Mouse (Mus musculus) lung, embryonic 14.5 days (tissue): ENCODE data around the gene Pipox. TPM values are rescaled to one million over a fixed set of nuclear protein-coding genes. Genes with fewer than 3 reads are reported as not detected.

Experiments used
- ATAC-seq: fragments of 200-750 bp; cut with Nextera tagmentation; 2 replicates; pipeline ENCODE4 v1.8.0; 2017; ENCODE audit warnings: mild to moderate bottlenecking, moderate TSS enrichment, moderate library complexity; ENCODE audit not compliant: insufficient read depth
- DNase-seq: peaks from one replicate; pipeline ENCODE4 v3.0.0-alpha.2; 2015
- H3K27ac ChIP-seq: fragments of 300-500 bp; sonication (generic); 2 replicates; pipeline ENCODE4 v1.5.1; 2014; ENCODE audit warnings: low read depth, mild to moderate bottlenecking, moderate library complexity
- H3K27me3 ChIP-seq: fragments of 300-500 bp; sonication (generic); 2 replicates; pipeline ENCODE4 v1.6.1; 2014; ENCODE audit warnings: low read length, control low read depth; ENCODE audit not compliant: insufficient read depth
- H3K36me3 ChIP-seq: fragments of 300-500 bp; sonication (generic); 2 replicates; pipeline ENCODE4 v1.6.1; 2014; ENCODE audit warnings: control low read depth; ENCODE audit not compliant: insufficient read depth
- H3K4me1 ChIP-seq: fragments of 300-500 bp; sonication (generic); 2 replicates; pipeline ENCODE4 v1.6.1; 2014; ENCODE audit warnings: antibody characterized with exemption, control low read depth; ENCODE audit not compliant: insufficient read depth
- H3K4me2 ChIP-seq: fragments of 300-500 bp; sonication (generic); 2 replicates; pipeline ENCODE4 v1.6.1; 2014; ENCODE audit warnings: mild to moderate bottlenecking
- H3K4me3 ChIP-seq: fragments of 300-500 bp; sonication (generic); 2 replicates; pipeline ENCODE4 v1.5.1; 2014; ENCODE audit warnings: low read depth, low read length
- H3K9ac ChIP-seq: fragments of 300-500 bp; sonication (generic); 2 replicates; pipeline ENCODE4 v1.6.1; 2014
- H3K9me3 ChIP-seq: fragments of 300-500 bp; sonication (generic); 2 replicates; pipeline ENCODE4 v1.6.1; 2016; ENCODE audit warnings: low read depth, low read length, control low read depth
- CTCF ChIP-seq: IDR thresholded peaks from 2 replicates; pipeline ENCODE4 v1.5.1; 2016; ENCODE audit warnings: antibody characterized with exemption, low read depth
- WGBS: fragments of 180-500 bp; shearing (Covaris S2); extraction: QIAGEN DNeasy Blood & Tissue Kit; methylation state at CpG from one replicate; pipeline ENCODE4 v1.1.7; 2014; 5-methylcytosine and 5-hydroxymethylcytosine counted together
- polyA plus RNA-seq: library from polyadenylated mRNA; unstranded; fragments of >200 nt; fragmentation: Nextera tagmentation; extraction: Ambion mirVana; gene quantifications from 2 replicates; pipeline ENCODE4 v1.2.1, GENCODE M21; 2014

Gene Pipox
- polyA plus RNA-seq, 1 experiment from 2014 or later, result 1.6 TPM

DNA sequence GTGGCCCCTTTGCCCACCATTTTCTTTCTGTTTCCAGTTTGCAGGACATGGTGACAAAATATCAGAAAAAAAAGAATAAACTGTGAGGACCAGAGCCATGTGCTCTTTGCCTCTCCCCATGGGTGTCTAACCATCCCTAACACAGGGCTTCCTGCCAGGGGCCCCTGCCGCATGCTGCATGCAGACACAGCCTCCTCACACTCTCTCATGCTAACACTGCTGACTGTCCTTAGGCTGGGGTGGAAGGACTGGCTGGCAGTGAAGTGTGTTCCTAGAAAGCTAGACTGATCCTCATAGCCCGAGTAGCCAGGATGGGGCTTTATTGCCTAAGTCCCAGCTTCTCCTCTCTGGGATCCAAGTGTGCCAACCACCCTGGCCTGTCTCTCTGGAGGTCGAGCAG lies 39.3 kb downstream of the Pipox start:
- Histone ChIP-seq H3K36me3 (peaks cover 69% of the 10 kb centered on the region), H3K27me3 (peaks cover 2% of the 10 kb centered on the region; the same call in 1 of the 2 replicates), H3K9ac (no peak overlapping the region), H3K9me3 (no peaks in the 10 kb centered on the region), H3K4me3 (no peak overlapping the region), H3K4me1 (0 out of 2 replicates have a peak, but pooled peaks cover 4% of the 10 kb centered on the region), H3K4me2 (no peak overlapping the region), H3K27ac (no peak overlapping the region)
- ATAC-seq, result no peak
- no peak for TF ChIP-seq CTCF
- DNase-seq, result no peak
- WGBS, result 42% methylated on average over 3 of the region's 3 CpGs

DNA sequence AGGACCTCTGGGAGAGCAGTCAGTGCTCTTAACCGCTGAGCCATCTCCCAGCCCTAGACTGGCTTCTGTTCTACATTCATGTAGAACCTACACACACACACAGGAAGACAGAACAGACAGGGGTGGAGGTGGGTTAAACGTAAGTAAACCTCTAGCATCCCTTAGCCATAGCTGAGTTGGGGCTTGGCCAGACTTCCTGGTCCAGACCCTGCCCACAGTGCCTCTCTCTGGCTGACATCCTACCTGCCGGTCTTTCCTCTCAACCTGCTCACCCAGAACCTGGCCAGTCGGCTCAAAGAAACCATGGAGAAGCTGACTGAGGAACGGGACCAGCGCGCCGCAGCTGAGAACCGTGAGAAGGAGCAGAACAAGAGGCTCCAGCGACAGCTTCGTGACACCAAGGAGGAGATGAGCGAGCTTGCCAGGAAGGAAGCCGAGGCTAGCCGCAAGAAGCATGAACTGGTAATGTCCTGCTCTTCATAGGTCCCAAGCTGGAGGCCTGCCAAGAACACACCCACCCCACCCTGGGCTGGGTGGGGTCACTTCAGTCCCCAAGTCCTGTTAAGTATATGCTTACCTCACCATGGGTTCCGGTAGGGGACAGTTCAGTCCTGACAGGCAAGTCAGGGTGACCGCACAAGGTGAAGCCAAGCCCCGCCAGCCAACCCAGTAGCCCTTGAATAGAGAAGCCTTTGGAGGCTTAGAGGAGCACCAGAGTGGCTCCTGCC lies 40.8 kb downstream of the Pipox start:
- H3K4me3 ChIP-seq, result no peak overlapping the region
- H3K27ac ChIP-seq, result no peak overlapping the region
- ATAC-seq, result no peak
- H3K9me3 ChIP-seq, result no peaks in the 10 kb centered on the region
- H3K36me3 ChIP-seq, result peaks cover 62% of the 10 kb centered on the region
- no peak overlapping the region for H3K9ac ChIP-seq
- H3K4me2 ChIP-seq, result no peak overlapping the region
- 0 out of 2 replicates have a peak, but pooled peaks cover 4% of the 10 kb centered on the region for H3K4me1 ChIP-seq
- no peaks in the 10 kb centered on the region for H3K27me3 ChIP-seq
- 89% methylated on average over 17 of the region's 17 CpGs for WGBS
- TF ChIP-seq CTCF, result no peak
- DNase-seq, result no peak

DNA sequence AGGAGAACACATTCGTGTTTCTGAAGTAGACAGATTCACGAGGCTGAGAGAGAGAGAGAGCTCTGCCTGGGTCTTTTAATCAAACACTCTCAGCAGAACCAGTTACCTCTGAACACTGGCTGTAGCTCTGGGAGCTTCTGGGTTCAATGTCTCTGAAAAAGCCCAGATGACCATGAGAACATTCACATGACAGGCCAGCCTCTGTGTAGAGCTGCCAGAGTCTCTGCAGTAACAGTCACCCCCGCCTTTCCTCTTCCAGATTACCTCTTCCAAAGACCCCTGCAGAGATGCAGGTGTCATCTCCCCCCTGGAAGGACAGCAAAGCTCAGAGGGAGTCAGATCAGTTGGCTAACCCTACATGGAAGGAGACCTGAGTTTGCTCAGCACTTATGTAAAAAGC lies 41.7 kb downstream of the Pipox start:
- no peak overlapping the region for H3K9ac ChIP-seq
- no peak overlapping the region for H3K4me3 ChIP-seq
- H3K4me1 ChIP-seq, result 0 out of 2 replicates have a peak, but pooled peaks cover 4% of the 10 kb centered on the region
- H3K27ac ChIP-seq, result no peak overlapping the region
- TF ChIP-seq CTCF, result no peak
- ATAC-seq (no peak), DNase-seq (no peak)
- peaks cover 64% of the 10 kb centered on the region for H3K36me3 ChIP-seq
- no peak overlapping the region for H3K4me2 ChIP-seq
- H3K9me3 ChIP-seq, result no peaks in the 10 kb centered on the region
- WGBS, result 36% methylated on average over 3 of the region's 3 CpGs
- H3K27me3 ChIP-seq, result no peaks in the 10 kb centered on the region

DNA sequence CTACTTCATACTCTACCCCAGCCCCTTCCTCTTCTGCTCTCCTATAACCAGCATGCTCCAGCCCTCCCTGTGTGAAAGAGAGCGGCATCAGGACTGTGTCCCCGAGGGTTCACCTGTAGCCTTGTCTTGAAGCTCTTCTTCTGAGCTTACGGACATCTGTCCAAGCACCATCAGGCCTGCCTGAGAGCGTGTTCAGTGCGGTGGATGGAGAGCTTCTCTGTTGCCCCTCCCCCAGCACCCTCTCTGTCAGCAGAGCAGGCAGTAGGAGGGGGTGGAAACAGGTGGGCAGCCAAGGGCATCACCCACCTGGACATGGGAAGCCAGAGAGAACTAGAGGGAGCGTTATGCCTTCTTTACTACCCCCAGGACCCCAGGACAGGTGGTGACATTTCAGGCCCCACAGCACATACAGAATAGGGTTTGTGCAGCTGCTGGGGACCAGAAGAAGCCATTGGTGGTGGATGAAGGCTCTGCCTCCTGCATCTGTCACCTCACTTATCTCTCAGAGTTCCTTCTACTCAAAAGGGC lies 42.3 kb downstream of the Pipox start:
- Histone ChIP-seq H3K4me2 (no peak overlapping the region), H3K4me3 (no peak overlapping the region), H3K27ac (no peak overlapping the region), H3K27me3 (no peaks in the 10 kb centered on the region), H3K36me3 (peaks cover 68% of the 10 kb centered on the region), H3K9ac (no peak overlapping the region), H3K9me3 (no peaks in the 10 kb centered on the region), H3K4me1 (0 out of 2 replicates have a peak, but pooled peaks cover 4% of the 10 kb centered on the region)
- TF ChIP-seq CTCF, result no peak
- ATAC-seq (no peak), DNase-seq (no peak)
- 71% methylated on average over 6 of the region's 6 CpGs for WGBS

DNA sequence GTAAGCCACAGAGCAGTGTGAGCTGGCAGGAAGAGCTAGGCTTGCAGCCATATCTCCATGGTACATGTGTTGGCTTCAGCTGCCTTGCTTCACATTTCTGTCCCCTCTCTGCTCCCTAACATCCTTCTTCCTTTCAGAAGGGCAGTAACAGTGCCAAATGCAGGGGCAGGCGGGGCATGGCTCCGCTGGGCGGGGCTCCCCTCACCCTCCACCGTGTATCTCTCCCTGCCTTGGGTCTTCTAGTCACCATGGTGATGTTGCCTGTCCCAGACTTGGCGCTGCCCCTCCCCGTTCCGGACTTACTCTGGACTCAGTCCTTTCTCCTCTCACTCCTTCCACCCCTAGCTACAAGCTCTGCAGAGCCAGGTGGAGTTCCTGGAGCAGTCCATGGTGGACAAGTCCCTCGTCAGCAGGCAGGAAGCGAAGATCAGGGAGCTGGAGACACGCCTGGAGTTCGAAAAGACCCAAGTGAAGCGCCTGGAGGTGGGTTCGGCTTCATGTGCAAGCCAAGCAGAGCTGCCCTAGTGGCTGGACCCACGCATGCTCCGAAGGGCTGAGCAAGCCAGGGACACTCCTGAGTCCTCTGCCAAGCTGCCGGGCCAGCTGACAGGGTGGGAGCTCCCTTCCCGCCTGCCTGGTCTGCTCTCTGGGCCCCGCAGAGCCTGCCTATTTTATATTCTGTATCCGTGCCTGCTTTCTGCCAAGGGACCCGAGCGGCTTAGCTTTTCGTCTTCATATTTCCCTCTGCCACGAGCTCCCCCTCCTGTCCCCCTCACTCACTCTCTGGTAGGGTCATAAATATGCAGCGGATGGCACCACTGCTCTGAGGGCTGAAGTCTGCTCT lies 43.3 kb downstream of the Pipox start:
- Histone ChIP-seq H3K4me2 (0 out of 2 replicates have a peak overlapping the region, but pooled peaks have one; percentile 10), H3K27me3 (no peaks in the 10 kb centered on the region), H3K36me3 (peaks cover 69% of the 10 kb centered on the region), H3K27ac (no peak overlapping the region; the same call in 1 of the 2 replicates), H3K9me3 (no peaks in the 10 kb centered on the region), H3K4me1 (0 out of 2 replicates have a peak, but pooled peaks cover 4% of the 10 kb centered on the region), H3K4me3 (no peak overlapping the region), H3K9ac (no peak overlapping the region)
- DNase-seq, result peak; percentile 52
- 0 out of 2 replicates have a peak, but pooled peaks have one; percentile 29 for ATAC-seq
- 48% methylated on average over 24 of the region's 24 CpGs for WGBS
- TF ChIP-seq CTCF, result no peak

DNA sequence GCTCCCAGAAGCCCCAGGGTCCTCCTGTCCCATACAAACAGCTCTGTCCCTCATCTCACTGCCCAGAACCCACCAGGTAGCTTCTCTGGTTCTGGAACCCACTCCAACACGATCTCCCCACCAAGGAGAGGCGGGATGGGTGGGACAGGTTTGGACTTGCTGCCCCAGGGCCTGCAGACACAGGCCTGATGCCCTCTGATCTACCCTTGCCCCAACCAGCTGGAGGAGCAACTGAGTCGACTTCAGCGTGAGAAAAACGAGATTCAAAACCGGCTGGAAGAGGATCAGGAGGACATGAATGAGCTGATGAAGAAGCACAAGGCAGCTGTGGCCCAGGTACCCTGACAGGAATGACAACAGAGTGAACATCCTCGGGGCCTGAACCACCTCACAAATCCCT lies 44.7 kb downstream of the Pipox start:
- no peaks in the 10 kb centered on the region for H3K27me3 ChIP-seq

More for the DNA sequence above, 44.7 kb downstream of the Pipox start:
- no peak for ATAC-seq
- TF ChIP-seq CTCF, result no peak
- Histone ChIP-seq H3K9me3 (no peaks in the 10 kb centered on the region), H3K4me2 (no peak overlapping the region), H3K9ac (no peak overlapping the region), H3K4me1 (0 out of 2 replicates have a peak, but pooled peaks cover 4% of the 10 kb centered on the region), H3K36me3 (peaks cover 78% of the 10 kb centered on the region), H3K27ac (no peak overlapping the region), H3K4me3 (no peak overlapping the region)
- WGBS, result 62% methylated on average over 7 of the region's 7 CpGs
- no peak for DNase-seq
